Mouse (Mus musculus): ENCODE data around the gene Slc6a9.

GRCm38 (mm10) chr4:117871787-117872186 is 37.5 kb downstream of the Slc6a9 start:
- TF ChIP-seq POLR2A (IDR thresholded peaks at IDR 0.05; ENCODE audit: insufficient read depth, low read depth, low read length) (no peak), CTCF (IDR thresholded peaks at IDR 0.05; ENCODE audit: insufficient read depth, low read depth, low read length) (no peak)

All from olfactory bulb, adult 2 months (tissue).